Mouse (Mus musculus) midbrain, postnatal 0 days (tissue): ENCODE data around the gene Nav2. TPM values are rescaled to one million over a fixed set of nuclear protein-coding genes. Genes with fewer than 3 reads are reported as not detected.

Source experiments
- ATAC-seq: fragments of 200-750 bp; cut with Nextera tagmentation; 2 replicates; pipeline ENCODE4 v1.8.0; 2017; ENCODE audit warnings: moderate number of reproducible peaks, mild to moderate bottlenecking, moderate TSS enrichment, moderate library complexity; ENCODE audit not compliant: low FRiP score
- DNase-seq: peaks from one replicate; pipeline ENCODE4 v3.0.0-alpha.2; 2015; ENCODE audit warnings: low spot score
- H3K27ac ChIP-seq: fragments of 300-500 bp; sonication (generic); 2 replicates; pipeline ENCODE4 v1.5.1; 2014; ENCODE audit warnings: low read depth, mild to moderate bottlenecking, low read length, mixed read lengths
- H3K27me3 ChIP-seq: fragments of 300-500 bp; sonication (generic); 2 replicates; pipeline ENCODE4 v1.6.1; 2014; ENCODE audit warnings: low read length, control low read depth, mixed read lengths; ENCODE audit not compliant: insufficient read depth
- H3K36me3 ChIP-seq: fragments of 300-500 bp; sonication (generic); 2 replicates; pipeline ENCODE4 v1.6.1; 2014; ENCODE audit warnings: low read length, control low read depth, mixed read lengths; ENCODE audit not compliant: insufficient read depth
- H3K4me1 ChIP-seq: fragments of 300-500 bp; sonication (generic); 2 replicates; pipeline ENCODE4 v1.6.1; 2014; ENCODE audit warnings: mild to moderate bottlenecking, control low read depth, antibody characterized with exemption, low read length, mixed read lengths; ENCODE audit not compliant: insufficient read depth
- H3K4me2 ChIP-seq: fragments of 300-500 bp; sonication (generic); 2 replicates; pipeline ENCODE4 v1.6.1; 2014; ENCODE audit warnings: low read depth, mild to moderate bottlenecking, low read length, mixed read lengths; ENCODE audit not compliant: poor library complexity, severe bottlenecking
- H3K4me3 ChIP-seq: fragments of 300-500 bp; sonication (generic); 2 replicates; pipeline ENCODE4 v1.5.1; 2014; ENCODE audit warnings: low read depth, mild to moderate bottlenecking, low read length, moderate library complexity
- H3K9ac ChIP-seq: fragments of 300-500 bp; sonication (generic); replicated peaks from 2 replicates; pipeline ENCODE4 v1.6.1; 2014; ENCODE audit warnings: mild to moderate bottlenecking, low read length, moderate library complexity, mixed read lengths; ENCODE audit not compliant: poor library complexity, severe bottlenecking
- H3K9me3 ChIP-seq: fragments of 300-500 bp; sonication (generic); 2 replicates; pipeline ENCODE4 v1.6.1; 2016; ENCODE audit warnings: low read length, control low read depth
- CTCF ChIP-seq: IDR thresholded peaks from 2 replicates; pipeline ENCODE4 v1.5.1; 2016; ENCODE audit warnings: antibody characterized with exemption, mild to moderate bottlenecking
- WGBS: fragments of 180-500 bp; shearing (Covaris S2); extraction: QIAGEN DNeasy Blood & Tissue Kit; methylation state at CpG from one replicate; pipeline ENCODE4 v1.1.7; 2014; 5-methylcytosine and 5-hydroxymethylcytosine counted together
- polyA plus RNA-seq: library from polyadenylated mRNA; unstranded; fragments of >200 nt; fragmentation: Nextera tagmentation; extraction: Ambion mirVana; gene quantifications from 2 replicates; pipeline ENCODE4 v1.2.1, GENCODE M21; 2015
- total RNA-seq: library from RNA; depleted of rRNA; stranded (reverse); fragments of >200 nt; gene quantifications from 2 replicates; pipeline ENCODE4 v1.2.3, GENCODE M21; 2014

Nav2 gene
- total and polyA plus RNA-seq, 2 experiments from 2014 or later: 18.3 to 53.8 TPM

- Histone ChIP-seq H3K27me3 (no peaks in the 10 kb centered on the region), H3K9me3 (no peaks in the 10 kb centered on the region), H3K4me1 (no peaks in the 10 kb centered on the region; the same call in 1 of the 2 replicates), H3K4me3 (no peak overlapping the region), H3K4me2 (no peak overlapping the region), H3K36me3 (no peaks in the 10 kb centered on the region), H3K9ac (no peak overlapping the region), H3K27ac (no peak overlapping the region)
- no peak for DNase-seq
- TF ChIP-seq CTCF: no peak
- ATAC-seq: no peak
- WGBS: 29% methylated on average over 5 of the region's 5 CpGs
These were observed 8.9 kb downstream of the Nav2 start for GRCm38 (mm10) chr7:48917463-48917862.

- WGBS: 15% methylated on average over 5 of the region's 5 CpGs
- DNase-seq (no peak), ATAC-seq (no peak)
- Histone ChIP-seq H3K4me3 (no peak overlapping the region), H3K4me2 (no peak overlapping the region), H3K9me3 (no peaks in the 10 kb centered on the region), H3K27ac (no peak overlapping the region), H3K27me3 (no peaks in the 10 kb centered on the region), H3K9ac (no peak overlapping the region), H3K4me1 (no peaks in the 10 kb centered on the region; the same call in 1 of the 2 replicates), H3K36me3 (no peaks in the 10 kb centered on the region)
- no peak for TF ChIP-seq CTCF
These were observed 9.5 kb downstream of the Nav2 start for GRCm38 (mm10) chr7:48917988-48918387.

GRCm38 (mm10) chr7:48918389-48918788 lies 9.9 kb downstream of the Nav2 start:
- ATAC-seq (no peak), DNase-seq (no peak)
- Histone ChIP-seq H3K4me3 (no peak overlapping the region), H3K27me3 (no peaks in the 10 kb centered on the region), H3K9me3 (no peaks in the 10 kb centered on the region), H3K36me3 (no peaks in the 10 kb centered on the region), H3K4me2 (no peak overlapping the region), H3K9ac (no peak overlapping the region), H3K27ac (no peak overlapping the region), H3K4me1 (no peaks in the 10 kb centered on the region; the same call in 1 of the 2 replicates)
- no peak for TF ChIP-seq CTCF
- WGBS: 36% methylated on average over 11 of the region's 11 CpGs

- Histone ChIP-seq H3K4me1 (no peaks in the 10 kb centered on the region), H3K27me3 (no peaks in the 10 kb centered on the region), H3K36me3 (no peaks in the 10 kb centered on the region), H3K9ac (no peak overlapping the region), H3K27ac (no peak overlapping the region), H3K4me3 (no peak overlapping the region), H3K9me3 (no peaks in the 10 kb centered on the region), H3K4me2 (no peak overlapping the region)
- ATAC-seq (no peak), DNase-seq (no peak)
- TF ChIP-seq CTCF: no peak
- WGBS: 93% methylated on average over 10 of the region's 10 CpGs
These were observed 15.1 kb downstream of the Nav2 start for GRCm38 (mm10) chr7:48923620-48924019.

GRCm38 (mm10) chr7:48925214-48925613 lies 16.7 kb downstream of the Nav2 start:
- Histone ChIP-seq H3K4me1 (no peaks in the 10 kb centered on the region), H3K36me3 (no peaks in the 10 kb centered on the region), H3K9me3 (no peaks in the 10 kb centered on the region), H3K9ac (no peak overlapping the region), H3K27ac (no peak overlapping the region), H3K4me3 (no peak overlapping the region), H3K4me2 (no peak overlapping the region), H3K27me3 (no peaks in the 10 kb centered on the region)
- TF ChIP-seq CTCF: no peak
- ATAC-seq (no peak), DNase-seq (no peak)
- WGBS: 89% methylated on average over 3 of the region's 3 CpGs

- TF ChIP-seq CTCF: peak; percentile 73
- 29% methylated on average over 3 of the region's 3 CpGs for WGBS
- ATAC-seq (no peak), DNase-seq (peak; percentile 63)
- Histone ChIP-seq H3K27me3 (no peaks in the 10 kb centered on the region), H3K4me1 (no peaks in the 10 kb centered on the region), H3K4me3 (no peak overlapping the region), H3K9ac (no peak overlapping the region), H3K4me2 (no peak overlapping the region), H3K27ac (no peak overlapping the region), H3K36me3 (no peaks in the 10 kb centered on the region), H3K9me3 (no peaks in the 10 kb centered on the region)
These were observed 19.8 kb downstream of the Nav2 start for GRCm38 (mm10) chr7:48928364-48928763.
